Mouse (Mus musculus) lung, embryonic 14.5 days (tissue): ENCODE data around the gene Kera. TPM values are rescaled to one million over a fixed set of nuclear protein-coding genes. Genes with fewer than 3 reads are reported as not detected.

Experiments
- ATAC-seq: fragments of 200-750 bp; cut with Nextera tagmentation; 2 replicates; pipeline ENCODE4 v1.8.0; 2017; ENCODE audit warnings: mild to moderate bottlenecking, moderate TSS enrichment, moderate library complexity; ENCODE audit not compliant: insufficient read depth
- DNase-seq: peaks from one replicate; pipeline ENCODE4 v3.0.0-alpha.2; 2015
- H3K27ac ChIP-seq: fragments of 300-500 bp; sonication (generic); 2 replicates; pipeline ENCODE4 v1.5.1; 2014; ENCODE audit warnings: low read depth, mild to moderate bottlenecking, moderate library complexity
- H3K27me3 ChIP-seq: fragments of 300-500 bp; sonication (generic); 2 replicates; pipeline ENCODE4 v1.6.1; 2014; ENCODE audit warnings: low read length, control low read depth; ENCODE audit not compliant: insufficient read depth
- H3K36me3 ChIP-seq: fragments of 300-500 bp; sonication (generic); 2 replicates; pipeline ENCODE4 v1.6.1; 2014; ENCODE audit warnings: control low read depth; ENCODE audit not compliant: insufficient read depth
- H3K4me1 ChIP-seq: fragments of 300-500 bp; sonication (generic); 2 replicates; pipeline ENCODE4 v1.6.1; 2014; ENCODE audit warnings: antibody characterized with exemption, control low read depth; ENCODE audit not compliant: insufficient read depth
- H3K4me2 ChIP-seq: fragments of 300-500 bp; sonication (generic); 2 replicates; pipeline ENCODE4 v1.6.1; 2014; ENCODE audit warnings: mild to moderate bottlenecking
- H3K4me3 ChIP-seq: fragments of 300-500 bp; sonication (generic); 2 replicates; pipeline ENCODE4 v1.5.1; 2014; ENCODE audit warnings: low read depth, low read length
- H3K9ac ChIP-seq: fragments of 300-500 bp; sonication (generic); 2 replicates; pipeline ENCODE4 v1.6.1; 2014
- H3K9me3 ChIP-seq: fragments of 300-500 bp; sonication (generic); 2 replicates; pipeline ENCODE4 v1.6.1; 2016; ENCODE audit warnings: low read depth, low read length, control low read depth
- CTCF ChIP-seq: IDR thresholded peaks from 2 replicates; pipeline ENCODE4 v1.5.1; 2016; ENCODE audit warnings: antibody characterized with exemption, low read depth
- WGBS: fragments of 180-500 bp; shearing (Covaris S2); extraction: QIAGEN DNeasy Blood & Tissue Kit; methylation state at CpG from one replicate; pipeline ENCODE4 v1.1.7; 2014; 5-methylcytosine and 5-hydroxymethylcytosine counted together
- polyA plus RNA-seq: library from polyadenylated mRNA; unstranded; fragments of >200 nt; fragmentation: Nextera tagmentation; extraction: Ambion mirVana; gene quantifications from 2 replicates; pipeline ENCODE4 v1.2.1, GENCODE M21; 2014

Gene Kera
- polyA plus RNA-seq, 1 experiment from 2014 or later: 0.11 TPM

DNA sequence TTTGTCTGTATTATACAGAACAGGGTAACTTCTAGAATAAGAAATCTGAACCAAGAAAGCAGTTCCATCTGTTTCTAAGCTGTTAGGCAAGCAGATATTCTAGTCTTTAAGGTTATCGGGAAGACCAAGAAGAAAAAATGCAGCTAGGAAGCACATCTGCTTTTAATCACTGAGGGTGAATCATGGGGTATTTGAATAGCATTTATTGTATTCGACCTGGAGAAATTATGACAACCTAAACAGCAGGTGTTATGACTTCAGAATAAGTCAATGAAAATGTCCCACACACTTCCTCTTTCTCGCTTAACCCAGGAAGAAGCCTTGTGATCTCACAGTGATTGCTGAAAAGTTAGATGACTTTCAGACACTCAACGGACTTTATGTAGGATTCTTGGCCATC lies 18.4 kb downstream of the Kera start:
- Histone ChIP-seq H3K4me3 (no peak overlapping the region), H3K4me1 (no peaks in the 10 kb centered on the region), H3K9ac (no peak overlapping the region), H3K36me3 (no peaks in the 10 kb centered on the region), H3K27me3 (no peaks in the 10 kb centered on the region), H3K4me2 (no peak overlapping the region), H3K9me3 (no peaks in the 10 kb centered on the region), H3K27ac (no peak overlapping the region; the same call in 1 of the 2 replicates)
- DNase-seq (no peak), ATAC-seq (no peak)
- WGBS: 45% methylated on average over 4 of the region's 4 CpGs
- no peak for TF ChIP-seq CTCF

DNA sequence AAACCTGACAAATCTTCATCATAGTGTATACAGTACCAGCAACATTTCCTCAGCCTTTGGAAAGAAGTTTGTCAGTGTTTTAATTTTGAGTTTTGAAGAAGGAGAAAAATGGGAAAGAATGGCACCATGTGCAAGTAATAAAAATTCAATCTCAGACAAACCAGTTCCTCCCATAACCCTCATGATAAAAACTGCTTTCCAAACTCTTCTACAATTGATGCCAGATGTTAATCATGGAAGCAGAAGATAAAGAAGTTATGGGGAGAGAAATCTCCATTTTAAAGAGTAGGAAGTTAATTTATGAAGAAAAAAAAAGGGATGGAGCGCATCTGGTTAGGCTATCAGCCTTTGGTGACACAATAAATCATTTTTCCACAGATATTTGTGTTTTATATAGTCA lies 19.9 kb downstream of the Kera start:
- Histone ChIP-seq H3K9ac (no peak overlapping the region), H3K4me3 (no peak overlapping the region), H3K4me2 (no peak overlapping the region), H3K27me3 (no peaks in the 10 kb centered on the region), H3K4me1 (no peaks in the 10 kb centered on the region), H3K36me3 (no peaks in the 10 kb centered on the region), H3K9me3 (no peaks in the 10 kb centered on the region), H3K27ac (no peak overlapping the region)
- ATAC-seq (no peak), DNase-seq (no peak)
- WGBS: 81% methylated on average over 1 of the region's 1 CpGs
- no peak for TF ChIP-seq CTCF

DNA sequence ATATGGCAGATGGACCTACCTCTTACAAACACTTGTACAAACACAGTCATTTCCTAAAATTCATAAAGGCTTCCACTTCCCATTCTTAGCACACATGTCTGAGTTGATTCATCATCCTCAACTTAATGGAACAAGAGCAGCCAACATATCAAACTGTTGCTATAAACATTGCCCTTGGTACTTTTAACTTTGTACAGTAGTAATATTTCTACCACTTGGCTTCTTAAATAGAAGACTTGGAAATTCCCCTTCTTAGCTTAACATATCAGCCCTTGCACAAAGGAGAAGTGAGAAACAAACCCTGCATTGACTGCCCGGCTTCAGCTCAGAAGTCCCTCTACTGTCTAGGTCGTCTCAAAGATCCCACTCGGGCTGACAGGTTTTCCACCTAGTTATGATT lies 24.4 kb downstream of the Kera start:
- no peaks in the 10 kb centered on the region for H3K4me1 ChIP-seq
- no peak overlapping the region for H3K27ac ChIP-seq
- no peak for TF ChIP-seq CTCF
- no peaks in the 10 kb centered on the region for H3K27me3 ChIP-seq
- no peaks in the 10 kb centered on the region for H3K36me3 ChIP-seq
- no peak for DNase-seq
- ATAC-seq: no peak
- no peaks in the 10 kb centered on the region for H3K9me3 ChIP-seq
- H3K4me2 ChIP-seq: no peak overlapping the region
- H3K4me3 ChIP-seq: no peak overlapping the region
- WGBS: 75% methylated on average over 3 of the region's 3 CpGs
- H3K9ac ChIP-seq: no peak overlapping the region

DNA sequence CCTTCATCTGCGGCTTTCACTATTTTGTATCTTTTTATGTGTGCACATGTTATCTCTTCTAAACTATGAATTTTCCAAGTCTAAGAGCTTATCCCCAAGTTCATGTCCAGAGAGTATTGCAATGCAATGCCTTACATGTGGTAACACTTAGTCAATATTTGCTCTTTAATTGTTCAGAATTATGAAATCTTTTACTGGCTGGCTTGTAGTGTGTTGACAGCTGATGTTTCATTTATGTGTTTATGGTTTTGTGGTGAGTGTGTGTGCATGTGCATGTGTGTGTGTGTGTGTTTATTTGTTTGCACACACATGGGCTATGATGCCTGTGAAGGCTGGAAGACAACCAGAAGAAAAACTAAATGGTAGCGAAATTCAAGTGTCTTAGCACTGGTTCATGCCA lies 35.2 kb downstream of the Kera start:
- H3K4me2 ChIP-seq: no peak overlapping the region
- no peaks in the 10 kb centered on the region for H3K4me1 ChIP-seq
- TF ChIP-seq CTCF: no peak
- DNase-seq: no peak
- no peak overlapping the region for H3K4me3 ChIP-seq
- no peak overlapping the region for H3K9ac ChIP-seq
- H3K27me3 ChIP-seq: no peaks in the 10 kb centered on the region
- H3K9me3 ChIP-seq: no peaks in the 10 kb centered on the region
- ATAC-seq: no peak
- 88% methylated on average over 2 of the region's 2 CpGs for WGBS
- no peak overlapping the region for H3K27ac ChIP-seq
- no peaks in the 10 kb centered on the region for H3K36me3 ChIP-seq

DNA sequence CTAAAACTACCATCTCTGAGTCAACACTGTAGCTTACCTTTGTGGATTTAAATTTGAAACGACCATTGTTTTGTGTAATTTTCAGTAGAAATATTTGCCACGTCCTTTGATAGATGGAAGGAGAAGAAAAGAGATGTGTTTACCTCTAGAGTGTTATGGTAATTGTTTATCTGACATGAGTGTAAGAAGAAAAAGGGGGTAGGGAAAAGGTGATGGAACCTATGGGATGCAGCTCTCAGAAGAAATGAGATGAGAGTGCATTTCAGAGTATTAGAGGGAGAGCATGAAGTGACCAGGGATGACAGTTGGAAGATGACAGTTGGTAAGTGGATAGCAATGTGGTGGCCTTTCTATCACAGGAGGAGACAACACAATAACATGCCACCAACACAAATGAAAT lies 37.1 kb downstream of the Kera start, which contains the start of gene Epyc:
Gene Epyc, plus strand, starts transcription at position 301 of the 400 bp plus-strand sequence.
- no peak within 1 kb of the TSS for H3K4me2 ChIP-seq
- H3K9ac ChIP-seq: no peak within 1 kb of the TSS
- no peaks in the 10 kb centered on the region for H3K36me3 ChIP-seq
- H3K4me1 ChIP-seq: no peaks in the 10 kb centered on the region
- H3K4me3 ChIP-seq: no peak within 1 kb of the TSS
- DNase-seq: no peak
- TF ChIP-seq CTCF: no peak
- H3K9me3 ChIP-seq: no peaks in the 10 kb centered on the region
- 68% methylated on average over 2 of the region's 2 CpGs for WGBS
- no peak for ATAC-seq
- no peak within 1 kb of the TSS for H3K27ac ChIP-seq
- H3K27me3 ChIP-seq: no peaks in the 10 kb centered on the region

DNA sequence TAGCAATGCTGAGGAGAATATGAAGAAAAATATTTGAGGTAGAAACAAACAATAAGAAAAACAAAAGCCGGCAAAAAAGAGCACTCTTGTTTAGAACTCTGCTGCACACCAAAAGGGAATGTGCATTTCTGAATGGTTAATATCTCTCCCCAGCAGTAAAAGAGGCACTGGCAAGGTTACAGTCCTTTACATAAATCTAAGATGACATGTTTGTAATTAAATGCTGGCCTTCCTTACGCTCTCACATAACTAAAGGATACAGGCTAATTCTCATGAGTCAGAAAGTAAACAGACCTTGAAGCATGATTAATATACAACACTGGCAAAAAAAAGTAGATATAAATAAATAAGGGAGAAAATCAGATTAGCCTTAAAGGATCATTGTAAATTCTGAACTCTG lies 43.7 kb downstream of the Kera start:
- Histone ChIP-seq H3K9me3 (no peaks in the 10 kb centered on the region), H3K9ac (no peak overlapping the region), H3K4me2 (no peak overlapping the region), H3K4me3 (no peak overlapping the region), H3K27me3 (no peaks in the 10 kb centered on the region), H3K4me1 (no peaks in the 10 kb centered on the region; the same call in 1 of the 2 replicates), H3K36me3 (no peaks in the 10 kb centered on the region), H3K27ac (no peak overlapping the region; the same call in 1 of the 2 replicates)
- peak; percentile 75 for DNase-seq
- TF ChIP-seq CTCF: no peak
- ATAC-seq: peak; percentile 66
- WGBS: 28% methylated on average over 2 of the region's 2 CpGs

DNA sequence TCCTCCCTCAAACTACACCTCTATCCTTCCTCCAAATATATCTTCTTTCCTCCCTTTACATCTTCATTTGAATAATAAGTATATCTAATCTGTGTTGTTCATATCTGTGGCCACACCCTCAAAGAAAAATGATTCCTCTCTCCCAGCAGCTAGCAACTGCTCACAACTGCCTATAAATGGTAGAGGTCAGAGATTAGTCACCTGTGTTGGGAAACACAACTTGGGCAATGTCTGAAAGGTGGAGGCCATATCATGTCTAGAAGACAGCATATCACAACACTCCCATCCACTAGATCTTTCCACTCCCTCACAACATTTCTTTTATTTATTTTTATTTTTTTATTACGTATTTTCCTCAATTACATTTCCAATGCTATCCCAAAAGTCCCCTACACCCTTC lies 52.8 kb downstream of the Kera start:
- Histone ChIP-seq H3K9ac (no peak overlapping the region), H3K9me3 (no peaks in the 10 kb centered on the region), H3K4me2 (no peak overlapping the region), H3K36me3 (no peaks in the 10 kb centered on the region), H3K27ac (no peak overlapping the region), H3K27me3 (no peaks in the 10 kb centered on the region), H3K4me3 (no peak overlapping the region), H3K4me1 (no peaks in the 10 kb centered on the region)
- DNase-seq (no peak), ATAC-seq (no peak)
- TF ChIP-seq CTCF: no peak
- 83% methylated on average over 1 of the region's 1 CpGs for WGBS

Other genes starting within 250 kb of the Kera start
- gene Dcn, start 127.3 kb upstream of the Kera start, polyA plus RNA-seq: 117 and 150 TPM in 2 replicates
- 41.8 and 50.1 TPM in 2 replicates for gene Lum, start 41.8 kb upstream of the Kera start, polyA plus RNA-seq
- gene Epyc, start 37.2 kb downstream of the Kera start, polyA plus RNA-seq: 1.7 and 1.9 TPM in 2 replicates
- gene Ccer1, start 86.2 kb downstream of the Kera start, polyA plus RNA-seq: not detected in 2 replicates
- gene C030005K15Rik, start 119.9 kb downstream of the Kera start, polyA plus RNA-seq: not detected in 2 replicates